Mouse (Mus musculus) thymus, adult 2 months (tissue): ENCODE measurements around the gene Gif. TPM values are rescaled to one million over a fixed set of nuclear protein-coding genes. Genes with fewer than 3 reads are reported as not detected.

Experiments
- DNase-seq: peaks from one replicate; pipeline ENCODE4 v3.0.0; 2021
- H3K27ac ChIP-seq: fragments of 200-500 bp; 2 replicates; pipeline ENCODE4 v1.5.1; 2012; ENCODE audit warnings: low read length, control low read depth; ENCODE audit not compliant: control insufficient read depth, insufficient read depth
- H3K27me3 ChIP-seq: fragments of 200-500 bp; 2 replicates; pipeline ENCODE4 v1.6.1; 2012; ENCODE audit warnings: mild to moderate bottlenecking, low read length, moderate library complexity, mixed read lengths; ENCODE audit not compliant: control insufficient read depth, insufficient read depth
- H3K36me3 ChIP-seq: fragments of 200-500 bp; 2 replicates; pipeline ENCODE4 v1.6.1; 2012; ENCODE audit warnings: mild to moderate bottlenecking, low read length, moderate library complexity; ENCODE audit not compliant: control insufficient read depth, insufficient read depth
- H3K4me1 ChIP-seq: fragments of 200-500 bp; replicated peaks from 2 replicates; pipeline ENCODE4 v1.6.1; 2012; ENCODE audit warnings: low read length; ENCODE audit not compliant: control insufficient read depth, insufficient read depth
- H3K4me3 ChIP-seq: fragments of 200-500 bp; 2 replicates; pipeline ENCODE4 v1.5.1; 2012; ENCODE audit warnings: mild to moderate bottlenecking, low read length, control low read depth, moderate library complexity; ENCODE audit not compliant: control insufficient read depth, insufficient read depth
- CTCF ChIP-seq: fragments of 200-500 bp; IDR thresholded peaks from 2 replicates; pipeline ENCODE4 v1.5.1; 2012; ENCODE audit warnings: mild to moderate bottlenecking, control low read depth, low read length, moderate library complexity, borderline replicate concordance; ENCODE audit not compliant: control insufficient read depth, poor library complexity, insufficient read depth; ENCODE audit errors: extremely low read depth
- POLR2A ChIP-seq: fragments of 200-500 bp; IDR thresholded peaks from 2 replicates; pipeline ENCODE4 v1.6.1; 2012; ENCODE audit warnings: mild to moderate bottlenecking, low read length, control low read depth, moderate library complexity; ENCODE audit not compliant: control insufficient read depth, poor library complexity, insufficient read depth; ENCODE audit errors: extremely low read depth
- WGBS: fragments of 180-500 bp; shearing (Covaris S2); methylation state at CpG from one replicate; pipeline ENCODE4 v1.1.7; 2018; 5-methylcytosine and 5-hydroxymethylcytosine counted together
- polyA plus RNA-seq: library from polyadenylated mRNA; depleted of rRNA; stranded (reverse); fragments of >200 nt; gene quantifications from 2 replicates; pipeline ENCODE4 v1.2.3, GENCODE M21; 2012; rRNA removed

The Gif gene
- 0.08 and 0.18 TPM in 2 replicates for polyA plus RNA-seq

DNA sequence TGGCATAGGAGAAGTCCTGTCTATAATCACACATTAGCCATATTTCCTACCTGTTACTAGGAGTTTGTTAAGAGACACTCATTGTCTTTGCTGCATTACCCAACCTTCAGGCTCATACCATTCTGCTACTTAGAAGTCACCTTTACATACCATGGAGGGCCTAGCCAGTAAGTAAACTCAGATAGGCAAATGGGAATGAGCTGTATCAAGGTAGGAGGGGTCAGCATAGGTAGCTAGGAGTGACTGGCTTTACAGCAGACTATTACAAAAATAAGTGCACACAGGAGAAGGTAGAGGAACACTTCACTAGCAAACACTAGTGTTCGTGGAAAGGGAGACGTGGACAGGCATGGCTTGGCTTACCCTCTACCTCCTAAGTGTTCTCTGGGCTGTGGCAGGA lies at the start of gene Gif:
Gene Gif (plus strand): TSS at position 257 of the 400 bp plus-strand sequence.
- WGBS, result 97% methylated on average over 2 of the region's 2 CpGs
- no peak for TF ChIP-seq CTCF
- no peak for TF ChIP-seq POLR2A
- no peak within 1 kb of the TSS for H3K4me3 ChIP-seq
- H3K27ac ChIP-seq, result no peak within 1 kb of the TSS
- no peaks in the 10 kb centered on the region for H3K27me3 ChIP-seq
- no peaks in the 10 kb centered on the region for H3K36me3 ChIP-seq
- no peaks in the 10 kb centered on the region for H3K4me1 ChIP-seq
- DNase-seq, result no peak

DNA sequence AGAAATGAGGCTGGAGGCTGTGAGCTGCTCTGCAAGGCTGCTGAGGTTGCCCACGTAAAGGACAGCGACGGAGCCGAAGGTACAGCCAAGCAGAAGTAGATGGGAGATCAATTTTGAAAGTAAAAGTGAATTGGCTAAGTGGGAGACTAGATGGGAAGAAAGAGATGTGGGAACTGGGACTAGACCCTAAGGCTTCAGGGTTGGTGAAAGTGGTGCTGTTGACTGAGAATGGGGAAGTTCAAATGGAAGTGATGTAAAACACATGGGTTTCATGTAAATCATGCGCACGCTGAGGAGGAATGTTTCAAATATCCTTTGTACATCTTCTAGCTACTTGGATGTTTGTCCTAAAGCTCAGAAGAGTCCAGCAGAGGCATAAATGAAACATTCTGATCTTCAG lies 49.0 kb upstream of the Gif start:
- Histone ChIP-seq H3K4me1 (no peaks in the 10 kb centered on the region), H3K4me3 (no peak overlapping the region), H3K27me3 (no peaks in the 10 kb centered on the region), H3K36me3 (no peaks in the 10 kb centered on the region), H3K27ac (no peak overlapping the region)
- WGBS, result 78% methylated on average over 6 of the region's 6 CpGs
- TF ChIP-seq CTCF (no peak), POLR2A (no peak)
- no peak for DNase-seq

DNA sequence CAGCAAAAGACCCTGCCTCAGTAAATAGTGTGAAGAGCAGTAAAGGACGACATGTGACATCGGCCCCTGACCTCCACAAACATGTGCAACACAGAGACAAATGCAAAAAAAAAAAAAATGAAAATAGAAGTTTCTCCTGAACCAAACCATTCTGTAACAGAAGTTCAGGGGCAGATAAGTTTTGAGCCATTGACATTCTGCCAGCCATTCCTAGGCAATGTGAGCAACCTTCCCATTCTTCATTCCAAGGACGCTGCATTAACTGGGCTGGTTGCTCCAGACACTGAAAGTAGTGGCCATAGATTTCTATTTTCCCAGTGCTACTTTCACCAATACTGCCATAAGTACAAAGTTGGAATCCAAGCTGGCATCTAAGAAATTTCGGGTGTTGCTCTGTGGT lies 34.9 kb upstream of the Gif start:
- 93% methylated on average over 4 of the region's 4 CpGs for WGBS
- H3K4me1 ChIP-seq, result no peaks in the 10 kb centered on the region

DNA sequence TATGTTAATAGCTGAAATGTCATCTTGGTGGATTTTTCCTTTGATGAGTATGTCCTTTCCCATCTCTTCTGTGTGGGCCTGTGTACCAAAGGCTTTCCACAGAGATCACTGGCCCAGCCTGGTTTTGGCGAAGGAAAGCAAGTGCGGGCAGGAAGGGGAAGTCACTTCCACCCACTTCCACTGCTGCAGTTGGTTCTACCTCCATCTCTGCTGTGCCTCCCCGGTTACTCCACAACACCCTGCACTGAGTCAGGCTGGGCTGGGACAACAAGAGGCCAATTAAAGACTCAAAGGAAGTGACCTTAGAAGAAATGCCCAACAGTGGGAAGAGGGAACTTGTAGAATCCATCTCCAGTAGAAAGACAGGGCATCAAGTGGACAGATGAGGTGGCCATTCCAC lies 27.3 kb upstream of the Gif start:
- DNase-seq, result no peak
- H3K36me3 ChIP-seq, result no peaks in the 10 kb centered on the region
- H3K27me3 ChIP-seq, result no peaks in the 10 kb centered on the region
- H3K4me3 ChIP-seq, result no peak overlapping the region
- H3K27ac ChIP-seq, result no peak overlapping the region
- TF ChIP-seq POLR2A, result no peak
- no peak for TF ChIP-seq CTCF
- H3K4me1 ChIP-seq, result no peaks in the 10 kb centered on the region
- 31% methylated on average over 3 of the region's 3 CpGs for WGBS

More for the DNA sequence above, 34.9 kb upstream of the Gif start:
- no peak overlapping the region for H3K4me3 ChIP-seq
- no peaks in the 10 kb centered on the region for H3K36me3 ChIP-seq
- DNase-seq, result no peak
- TF ChIP-seq CTCF (no peak), POLR2A (no peak)
- H3K27ac ChIP-seq, result no peak overlapping the region
- H3K27me3 ChIP-seq, result no peaks in the 10 kb centered on the region

DNA sequence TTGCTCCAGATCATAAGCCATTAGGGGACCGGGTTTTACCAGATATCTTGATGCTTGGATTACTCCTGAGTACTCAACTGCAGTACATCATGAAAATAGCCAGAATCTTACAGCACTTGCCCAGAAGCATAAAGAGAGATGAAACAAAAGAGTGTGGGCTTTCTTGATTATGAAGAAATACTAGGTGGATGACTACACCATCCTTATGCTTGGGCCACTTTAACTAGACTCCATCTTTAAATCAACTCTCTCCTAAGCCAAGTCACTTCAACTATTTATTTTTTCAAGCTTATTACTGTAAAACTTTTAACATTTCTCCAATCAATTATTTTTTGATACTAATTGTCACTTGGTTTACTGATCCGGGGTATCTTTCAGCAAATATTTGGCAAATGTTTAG lies 23.5 kb upstream of the Gif start:
- Histone ChIP-seq H3K36me3 (no peaks in the 10 kb centered on the region), H3K4me1 (no peaks in the 10 kb centered on the region), H3K4me3 (no peak overlapping the region), H3K27me3 (no peaks in the 10 kb centered on the region), H3K27ac (no peak overlapping the region)
- no peak for DNase-seq
- TF ChIP-seq CTCF, result no peak
- TF ChIP-seq POLR2A, result no peak
- 98% methylated on average over 2 of the region's 2 CpGs for WGBS

DNA sequence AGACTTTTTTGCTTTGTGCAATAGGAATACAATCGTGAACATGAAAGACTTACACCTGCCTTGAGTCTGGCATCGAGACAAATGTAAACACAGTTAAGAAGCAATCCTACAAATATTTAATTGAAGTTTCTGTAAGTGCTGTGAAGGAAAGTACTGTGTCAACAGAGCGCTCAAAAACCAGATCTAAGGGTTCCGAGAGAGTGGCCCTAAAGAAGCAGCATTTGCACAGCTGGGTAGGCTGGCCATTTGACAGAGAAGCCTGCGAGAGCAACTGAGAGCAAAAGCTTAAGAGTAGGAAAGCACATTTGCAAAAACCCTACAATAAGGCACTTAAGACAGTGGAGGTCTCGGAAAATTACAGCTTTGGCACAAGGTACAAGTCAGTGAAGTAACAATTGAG lies 23.1 kb upstream of the Gif start:
- TF ChIP-seq CTCF, result no peak
- TF ChIP-seq POLR2A, result no peak
- DNase-seq, result no peak
- Histone ChIP-seq H3K27ac (no peak overlapping the region), H3K36me3 (no peaks in the 10 kb centered on the region), H3K27me3 (no peaks in the 10 kb centered on the region), H3K4me3 (no peak overlapping the region), H3K4me1 (no peaks in the 10 kb centered on the region)
- WGBS, result 94% methylated on average over 6 of the region's 6 CpGs

DNA sequence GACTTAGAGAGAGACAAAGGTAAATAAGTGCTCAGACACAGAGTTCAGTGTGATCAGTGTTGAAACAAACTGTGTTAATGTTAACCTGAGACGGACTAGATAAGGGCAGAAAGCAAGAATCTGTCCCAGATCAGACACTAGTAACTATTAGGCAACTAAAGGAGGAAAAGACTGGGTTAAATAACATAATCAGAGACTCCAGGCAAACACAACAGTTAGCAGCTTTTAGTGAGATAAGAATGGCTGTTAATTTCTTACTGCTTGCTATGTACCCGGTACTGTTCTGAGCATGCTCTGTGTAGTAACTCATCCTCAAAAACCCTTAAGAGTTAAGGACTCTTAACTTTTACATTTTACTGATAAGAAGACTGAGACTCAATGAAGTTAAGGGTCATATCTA lies 21.4 kb upstream of the Gif start:
- Histone ChIP-seq H3K4me3 (no peak overlapping the region), H3K27ac (no peak overlapping the region), H3K36me3 (no peaks in the 10 kb centered on the region), H3K27me3 (no peaks in the 10 kb centered on the region), H3K4me1 (no peaks in the 10 kb centered on the region)
- no peak for DNase-seq
- WGBS, result 98% methylated on average over 2 of the region's 2 CpGs
- TF ChIP-seq CTCF (no peak), POLR2A (no peak)
